Mouse (Mus musculus) thymus, adult 2 months (tissue): ENCODE data around the gene Cpne6. TPM values are rescaled to one million over a fixed set of nuclear protein-coding genes. Genes with fewer than 3 reads are reported as not detected.

Experiments
- DNase-seq: peaks from one replicate; pipeline ENCODE4 v3.0.0; 2021
- H3K27ac ChIP-seq: fragments of 200-500 bp; 2 replicates; pipeline ENCODE4 v1.5.1; 2012; ENCODE audit warnings: low read length, control low read depth; ENCODE audit not compliant: control insufficient read depth, insufficient read depth
- H3K27me3 ChIP-seq: fragments of 200-500 bp; 2 replicates; pipeline ENCODE4 v1.6.1; 2012; ENCODE audit warnings: mild to moderate bottlenecking, low read length, moderate library complexity, mixed read lengths; ENCODE audit not compliant: control insufficient read depth, insufficient read depth
- H3K36me3 ChIP-seq: fragments of 200-500 bp; 2 replicates; pipeline ENCODE4 v1.6.1; 2012; ENCODE audit warnings: mild to moderate bottlenecking, low read length, moderate library complexity; ENCODE audit not compliant: control insufficient read depth, insufficient read depth
- H3K4me1 ChIP-seq: fragments of 200-500 bp; replicated peaks from 2 replicates; pipeline ENCODE4 v1.6.1; 2012; ENCODE audit warnings: low read length; ENCODE audit not compliant: control insufficient read depth, insufficient read depth
- H3K4me3 ChIP-seq: fragments of 200-500 bp; 2 replicates; pipeline ENCODE4 v1.5.1; 2012; ENCODE audit warnings: mild to moderate bottlenecking, low read length, control low read depth, moderate library complexity; ENCODE audit not compliant: control insufficient read depth, insufficient read depth
- CTCF ChIP-seq: fragments of 200-500 bp; IDR thresholded peaks from 2 replicates; pipeline ENCODE4 v1.5.1; 2012; ENCODE audit warnings: mild to moderate bottlenecking, control low read depth, low read length, moderate library complexity, borderline replicate concordance; ENCODE audit not compliant: control insufficient read depth, poor library complexity, insufficient read depth; ENCODE audit errors: extremely low read depth
- POLR2A ChIP-seq: fragments of 200-500 bp; IDR thresholded peaks from 2 replicates; pipeline ENCODE4 v1.6.1; 2012; ENCODE audit warnings: mild to moderate bottlenecking, low read length, control low read depth, moderate library complexity; ENCODE audit not compliant: control insufficient read depth, poor library complexity, insufficient read depth; ENCODE audit errors: extremely low read depth
- WGBS: fragments of 180-500 bp; shearing (Covaris S2); methylation state at CpG from one replicate; pipeline ENCODE4 v1.1.7; 2018; 5-methylcytosine and 5-hydroxymethylcytosine counted together
- polyA plus RNA-seq: library from polyadenylated mRNA; depleted of rRNA; stranded (reverse); fragments of >200 nt; gene quantifications from 2 replicates; pipeline ENCODE4 v1.2.3, GENCODE M21; 2012

Cpne6 gene
- polyA plus RNA-seq, 1 experiment: 1.0 TPM

- 95% methylated on average over 6 of the region's 6 CpGs for WGBS
- no peaks in the 10 kb centered on the region for H3K27me3 ChIP-seq
- no peaks in the 10 kb centered on the region for H3K36me3 ChIP-seq
- H3K4me1 ChIP-seq: peaks cover 3% of the 10 kb centered on the region; the same call in 1 of the 2 replicates
- TF ChIP-seq POLR2A (no peak), CTCF (no peak)
- no peak for DNase-seq
- H3K27ac ChIP-seq: no peak overlapping the region
- no peak overlapping the region for H3K4me3 ChIP-seq
Observed at GRCm38 (mm10) chr14:55550191-55550590, 39.9 kb downstream of the Cpne6 start.

GRCm38 (mm10) chr14:55551347-55551746 lies 41.1 kb downstream of the Cpne6 start:
- no peak overlapping the region for H3K27ac ChIP-seq
- peaks cover 3% of the 10 kb centered on the region; the same call in 1 of the 2 replicates for H3K4me1 ChIP-seq
- no peak for DNase-seq
- TF ChIP-seq POLR2A (no peak), CTCF (no peak)
- WGBS: 96% methylated on average over 5 of the region's 5 CpGs
- H3K36me3 ChIP-seq: no peaks in the 10 kb centered on the region
- H3K27me3 ChIP-seq: no peaks in the 10 kb centered on the region
- H3K4me3 ChIP-seq: no peak overlapping the region

GRCm38 (mm10) chr14:55551794-55552193 lies 41.5 kb downstream of the Cpne6 start:
- H3K4me1 ChIP-seq: peaks cover 3% of the 10 kb centered on the region; the same call in 1 of the 2 replicates
- no peak overlapping the region for H3K4me3 ChIP-seq
- WGBS: 92% methylated on average over 8 of the region's 8 CpGs

GRCm38 (mm10) chr14:55554635-55555034 lies 44.4 kb downstream of the Cpne6 start:
- TF ChIP-seq POLR2A (no peak), CTCF (no peak)
- no peak overlapping the region for H3K27ac ChIP-seq
- H3K4me1 ChIP-seq: peaks cover 3% of the 10 kb centered on the region; the same call in 1 of the 2 replicates
- no peaks in the 10 kb centered on the region for H3K27me3 ChIP-seq
- H3K4me3 ChIP-seq: no peak overlapping the region
- H3K36me3 ChIP-seq: no peaks in the 10 kb centered on the region
- DNase-seq: no peak

More at GRCm38 (mm10) chr14:55551794-55552193, 41.5 kb downstream of the Cpne6 start:
- no peaks in the 10 kb centered on the region for H3K27me3 ChIP-seq
- DNase-seq: no peak
- TF ChIP-seq POLR2A (no peak), CTCF (no peak)
- H3K27ac ChIP-seq: no peak overlapping the region
- H3K36me3 ChIP-seq: no peaks in the 10 kb centered on the region

GRCm38 (mm10) chr14:55555788-55556187 lies 45.5 kb downstream of the Cpne6 start:
- Histone ChIP-seq H3K36me3 (no peaks in the 10 kb centered on the region), H3K27me3 (no peaks in the 10 kb centered on the region), H3K4me3 (no peak overlapping the region), H3K4me1 (peaks cover 3% of the 10 kb centered on the region; the same call in 1 of the 2 replicates), H3K27ac (no peak overlapping the region)
- TF ChIP-seq POLR2A (no peak), CTCF (no peak)
- 94% methylated on average over 3 of the region's 3 CpGs for WGBS
- no peak for DNase-seq

- Histone ChIP-seq H3K4me3 (no peak overlapping the region), H3K36me3 (no peaks in the 10 kb centered on the region), H3K4me1 (peaks cover 10% of the 10 kb centered on the region), H3K27ac (no peak overlapping the region), H3K27me3 (no peaks in the 10 kb centered on the region)
- DNase-seq: peak; percentile 68
- no peak for TF ChIP-seq POLR2A
- no peak for TF ChIP-seq CTCF
- 21% methylated on average over 5 of the region's 5 CpGs for WGBS
Observed at GRCm38 (mm10) chr14:55557003-55557402, 46.8 kb downstream of the Cpne6 start.

- H3K36me3 ChIP-seq: no peaks in the 10 kb centered on the region
- no peak for DNase-seq
- no peaks in the 10 kb centered on the region for H3K27me3 ChIP-seq
- H3K4me3 ChIP-seq: no peak overlapping the region
- WGBS: 95% methylated on average over 3 of the region's 3 CpGs
- no peak overlapping the region for H3K27ac ChIP-seq
- peaks cover 10% of the 10 kb centered on the region for H3K4me1 ChIP-seq
- TF ChIP-seq CTCF: no peak
- no peak for TF ChIP-seq POLR2A
Observed at GRCm38 (mm10) chr14:55557587-55557986, 47.3 kb downstream of the Cpne6 start.
